Mouse (Mus musculus) testis, adult 2 months (tissue): ENCODE results near the gene Ctxn1. TPM values are rescaled to one million over a fixed set of nuclear protein-coding genes. Genes with fewer than 3 reads are reported as not detected.

Source experiments
- H3K27ac ChIP-seq: fragments of 200-500 bp; 2 replicates; pipeline ENCODE4 v1.5.1; 2012; ENCODE audit warnings: low read depth, low read length; ENCODE audit not compliant: control insufficient read depth, insufficient read depth
- H3K27me3 ChIP-seq: fragments of 200-500 bp; 2 replicates; pipeline ENCODE4 v1.6.1; 2012; ENCODE audit warnings: mild to moderate bottlenecking, low read length, moderate library complexity; ENCODE audit not compliant: control insufficient read depth, insufficient read depth
- H3K36me3 ChIP-seq: fragments of 200-500 bp; 2 replicates; pipeline ENCODE4 v1.6.1; 2012; ENCODE audit warnings: mild to moderate bottlenecking, low read length; ENCODE audit not compliant: control insufficient read depth, insufficient read depth
- H3K4me1 ChIP-seq: fragments of 200-500 bp; 2 replicates; pipeline ENCODE4 v1.6.1; 2012; ENCODE audit warnings: low read length; ENCODE audit not compliant: control insufficient read depth, insufficient read depth
- H3K4me3 ChIP-seq: fragments of 200-500 bp; 2 replicates; pipeline ENCODE4 v1.5.1; 2012; ENCODE audit warnings: low read depth, mild to moderate bottlenecking, low read length, moderate library complexity, mixed read lengths; ENCODE audit not compliant: control insufficient read depth
- CTCF ChIP-seq: fragments of 200-500 bp; IDR thresholded peaks from 2 replicates; pipeline ENCODE4 v1.5.1; 2012; ENCODE audit warnings: low read depth, mild to moderate bottlenecking, inconsistent platforms, low read length, moderate library complexity; ENCODE audit not compliant: control insufficient read depth, insufficient read depth, insufficient replicate concordance
- POLR2A ChIP-seq: fragments of 200-500 bp; IDR thresholded peaks from 2 replicates; pipeline ENCODE4 v1.6.1; 2012; ENCODE audit warnings: low read depth, mild to moderate bottlenecking, inconsistent platforms, low read length, moderate library complexity; ENCODE audit not compliant: control insufficient read depth
- polyA plus RNA-seq: library from polyadenylated mRNA; depleted of rRNA; stranded (reverse); fragments of >200 nt; gene quantifications from 2 replicates; pipeline ENCODE4 v1.2.3, GENCODE M21; 2012

Gene Ctxn1
- polyA plus RNA-seq, 1 experiment = 66.4 TPM

DNA sequence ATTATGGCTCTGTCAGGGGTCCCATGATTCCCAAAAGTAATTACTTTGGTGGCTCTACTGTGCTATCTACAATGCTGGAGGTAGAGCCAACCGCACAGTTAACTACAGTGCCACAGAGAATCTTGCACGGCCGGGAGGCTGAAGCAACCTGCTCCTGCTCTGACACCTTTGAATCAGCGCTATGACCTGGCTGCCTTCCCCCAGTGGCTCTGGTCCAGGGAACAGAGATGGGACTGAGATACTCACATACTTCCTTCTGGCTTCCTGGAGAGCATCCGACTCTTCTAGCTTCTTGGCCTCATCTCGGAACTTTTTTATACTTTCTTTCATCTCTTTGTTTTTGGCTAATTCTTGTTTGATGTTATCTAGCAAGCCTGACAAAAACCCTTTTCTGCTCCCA is 10.5 kb upstream of the Ctxn1 start:
- peaks cover 6% of the 10 kb centered on the region for H3K36me3 ChIP-seq
- no peak overlapping the region for H3K4me3 ChIP-seq
- no peak overlapping the region for H3K27ac ChIP-seq
- TF ChIP-seq POLR2A = no peak
- TF ChIP-seq CTCF = no peak
- H3K4me1 ChIP-seq = no peaks in the 10 kb centered on the region
- H3K27me3 ChIP-seq = no peaks in the 10 kb centered on the region

DNA sequence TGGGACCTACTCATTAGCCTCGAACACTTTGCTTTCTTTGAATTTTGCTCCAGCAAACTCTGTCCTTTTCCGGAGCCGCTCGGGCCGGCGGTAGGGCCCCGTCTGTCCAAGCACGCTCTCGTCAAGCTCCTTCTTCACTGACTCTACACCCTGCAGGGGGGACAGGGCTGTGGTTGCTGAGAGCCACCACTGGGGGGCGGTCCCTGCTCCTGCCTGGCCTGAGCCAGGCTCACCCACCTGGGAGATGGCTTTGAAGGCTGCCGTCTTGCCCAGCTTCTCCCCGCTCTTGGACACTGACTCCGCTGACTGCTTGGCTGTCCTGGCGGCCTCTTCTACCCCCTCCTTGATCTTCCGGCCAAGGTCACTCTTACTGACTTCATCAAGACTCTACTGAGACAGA is 8.6 kb upstream of the Ctxn1 start:
- Histone ChIP-seq H3K27ac (no peak overlapping the region), H3K4me1 (no peaks in the 10 kb centered on the region), H3K4me3 (no peak overlapping the region), H3K36me3 (peaks cover 6% of the 10 kb centered on the region), H3K27me3 (no peaks in the 10 kb centered on the region)
- TF ChIP-seq POLR2A (no peak), CTCF (peak; percentile 22; the same call in 1 of the 2 replicates)

- Histone ChIP-seq H3K36me3 (peaks cover 6% of the 10 kb centered on the region), H3K27me3 (no peaks in the 10 kb centered on the region), H3K27ac (no peak overlapping the region), H3K4me1 (no peaks in the 10 kb centered on the region), H3K4me3 (no peak overlapping the region)
- TF ChIP-seq CTCF (no peak), POLR2A (no peak)
Measured at GRCm38 (mm10) chr8:4265160-4265914, 6.3 kb upstream of the Ctxn1 start.

DNA sequence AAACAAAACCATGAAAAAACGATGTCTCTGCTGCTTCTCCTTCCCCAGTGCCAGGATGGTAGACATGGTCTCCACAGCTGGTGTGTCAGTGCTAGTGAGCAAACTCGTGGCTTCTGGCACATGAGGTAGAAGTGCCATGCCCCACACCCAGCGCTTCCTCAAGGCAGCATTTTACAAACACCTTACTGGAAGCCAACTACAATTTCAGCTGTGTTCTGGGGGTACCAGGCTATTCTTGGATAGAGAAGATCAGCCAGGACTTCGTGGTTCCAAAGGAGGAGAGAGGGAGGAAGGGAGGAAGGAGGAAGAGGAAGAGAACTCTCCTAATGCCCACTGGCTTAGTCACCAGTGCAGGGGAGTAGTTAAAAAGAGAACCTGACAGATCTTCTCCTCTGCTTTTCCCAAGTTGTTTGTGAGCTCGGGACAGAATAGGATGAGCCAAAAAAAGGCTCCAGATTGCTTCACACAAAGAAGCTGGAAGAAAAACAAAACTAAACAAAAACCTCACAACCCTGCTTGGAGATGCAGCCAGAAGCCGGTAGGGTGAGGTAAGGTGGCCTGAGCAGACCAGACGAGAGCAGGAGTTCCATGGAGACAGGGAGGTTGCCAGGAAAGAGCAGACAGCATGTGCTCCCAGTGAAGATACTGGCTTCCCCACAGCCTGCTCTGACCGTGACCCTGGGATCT is 4.2 kb upstream of the Ctxn1 start:
- H3K27ac ChIP-seq = peak overlapping the region; percentile 25
- peaks cover 8% of the 10 kb centered on the region for H3K4me1 ChIP-seq
- peaks cover 4% of the 10 kb centered on the region for H3K36me3 ChIP-seq
- H3K4me3 ChIP-seq = no peak overlapping the region
- H3K27me3 ChIP-seq = no peaks in the 10 kb centered on the region
- TF ChIP-seq POLR2A (0 out of 2 replicates have a peak, but pooled peaks have one; percentile 13), CTCF (no peak)

- TF ChIP-seq POLR2A (no peak), CTCF (no peak)
- H3K27me3 ChIP-seq = no peaks in the 10 kb centered on the region
- H3K4me1 ChIP-seq = peaks cover 13% of the 10 kb centered on the region
- H3K36me3 ChIP-seq = no peaks in the 10 kb centered on the region
- H3K27ac ChIP-seq = peak overlapping the region; percentile 84; the same call in 1 of the 2 replicates
- H3K4me3 ChIP-seq = peak overlapping the region; percentile 90
Measured at GRCm38 (mm10) chr8:4259805-4260170, 714 bp upstream of the Ctxn1 start.

GRCm38 (mm10) chr8:4258678-4259077 is 396 bp downstream of the Ctxn1 start:
- peaks cover 13% of the 10 kb centered on the region for H3K4me1 ChIP-seq
- no peaks in the 10 kb centered on the region for H3K27me3 ChIP-seq
- no peaks in the 10 kb centered on the region for H3K36me3 ChIP-seq
- H3K27ac ChIP-seq = peak overlapping the region; percentile 70; the same call in 1 of the 2 replicates
- H3K4me3 ChIP-seq = peak overlapping the region; percentile 91
- TF ChIP-seq CTCF = no peak
- TF ChIP-seq POLR2A = no peak

- peak; percentile 75; the same call in 1 of the 2 replicates for TF ChIP-seq CTCF
- no peak for TF ChIP-seq POLR2A
- H3K27me3 ChIP-seq = no peaks in the 10 kb centered on the region
- peaks cover 16% of the 10 kb centered on the region for H3K4me1 ChIP-seq
- H3K4me3 ChIP-seq = peak overlapping the region; percentile 91
- no peaks in the 10 kb centered on the region for H3K36me3 ChIP-seq
- H3K27ac ChIP-seq = peak overlapping the region; percentile 70; the same call in 1 of the 2 replicates
Measured at GRCm38 (mm10) chr8:4258233-4258632, 841 bp downstream of the Ctxn1 start.

- TF ChIP-seq POLR2A = no peak
- TF ChIP-seq CTCF = no peak
- Histone ChIP-seq H3K36me3 (no peaks in the 10 kb centered on the region), H3K27ac (no peak overlapping the region), H3K27me3 (no peaks in the 10 kb centered on the region), H3K4me1 (peaks cover 16% of the 10 kb centered on the region), H3K4me3 (no peak overlapping the region)
Measured at GRCm38 (mm10) chr8:4257350-4257749, 1.7 kb downstream of the Ctxn1 start.
